Mouse (Mus musculus) liver, adult 2 months (tissue): ENCODE measurements around the gene Gm45208. TPM values are rescaled to one million over a fixed set of nuclear protein-coding genes. Genes with fewer than 3 reads are reported as not detected.

ENCODE experiments used
- DNase-seq: peaks from one replicate; pipeline ENCODE4 v3.0.0-alpha.2; 2011; ENCODE audit warnings: low read depth, low spot score; ENCODE audit errors: extremely low read depth
- H3K27ac ChIP-seq: fragments of 200-500 bp; replicated peaks from 2 replicates; pipeline ENCODE4 v1.5.1; 2012; ENCODE audit warnings: low read depth, mild to moderate bottlenecking, control low read depth, inconsistent platforms, low read length; ENCODE audit not compliant: insufficient read depth
- H3K27me3 ChIP-seq: fragments of 200-500 bp; 2 replicates; pipeline ENCODE4 v1.6.1; 2012; ENCODE audit warnings: mild to moderate bottlenecking, moderate library complexity, low read length, inconsistent platforms; ENCODE audit not compliant: control insufficient read depth, insufficient read depth
- H3K36me3 ChIP-seq: fragments of 200-500 bp; 2 replicates; pipeline ENCODE4 v1.6.1; 2012; ENCODE audit warnings: low read length, inconsistent platforms; ENCODE audit not compliant: control insufficient read depth, insufficient read depth
- H3K4me1 ChIP-seq: fragments of 200-500 bp; 2 replicates; pipeline ENCODE4 v1.6.1; 2011; ENCODE audit warnings: low read length; ENCODE audit not compliant: control insufficient read depth, insufficient read depth
- H3K4me3 ChIP-seq: fragments of 200-500 bp; 2 replicates; pipeline ENCODE4 v1.5.1; 2011; ENCODE audit warnings: low read depth, mild to moderate bottlenecking, control low read depth, low read length, moderate library complexity; ENCODE audit not compliant: insufficient read depth
- H3K79me2 ChIP-seq: fragments of 200-500 bp; 2 replicates; pipeline ENCODE4 v1.6.1; 2012; ENCODE audit warnings: inconsistent platforms, mild to moderate bottlenecking, low read length, moderate library complexity; ENCODE audit not compliant: control insufficient read depth, insufficient read depth
- H3K9ac ChIP-seq: fragments of 200-500 bp; 2 replicates; pipeline ENCODE4 v1.6.1; 2012; ENCODE audit warnings: low read depth, mild to moderate bottlenecking, control low read depth, inconsistent platforms, low read length
- CTCF ChIP-seq: fragments of 200-500 bp; IDR thresholded peaks from 2 replicates; pipeline ENCODE4 v1.5.1; 2011; ENCODE audit warnings: low read depth, low read length, control low read depth
- POLR2A ChIP-seq: fragments of 200-500 bp; IDR thresholded peaks from 2 replicates; pipeline ENCODE4 v1.6.1; 2011; ENCODE audit warnings: low read length, control low read depth; ENCODE audit not compliant: insufficient read depth; ENCODE audit errors: extremely low read depth
- whole genome bisulfite sequencing: fragments of 180-500 bp; shearing (Covaris S2); methylation state at CpG from one replicate; pipeline ENCODE4 v1.1.7; 2018; 5-methylcytosine and 5-hydroxymethylcytosine counted together
- polyA plus RNA-seq: library from polyadenylated mRNA; depleted of rRNA; stranded (reverse); fragments of >200 nt; gene quantifications from 2 replicates; pipeline ENCODE4 v1.2.3, GENCODE M21; 2012; rRNA removed
- total RNA-seq: library from RNA; depleted of rRNA; stranded (reverse); fragments of >200 nt; gene quantifications from 2 replicates; pipeline ENCODE4 v1.2.3, GENCODE M21; 2014; rRNA removed

Gm45208 gene
- total RNA-seq (1.0 TPM in 1 of 2 replicates, not detected in the other), polyA plus RNA-seq (1.5 and 1.9 TPM in 2 replicates)

DNA sequence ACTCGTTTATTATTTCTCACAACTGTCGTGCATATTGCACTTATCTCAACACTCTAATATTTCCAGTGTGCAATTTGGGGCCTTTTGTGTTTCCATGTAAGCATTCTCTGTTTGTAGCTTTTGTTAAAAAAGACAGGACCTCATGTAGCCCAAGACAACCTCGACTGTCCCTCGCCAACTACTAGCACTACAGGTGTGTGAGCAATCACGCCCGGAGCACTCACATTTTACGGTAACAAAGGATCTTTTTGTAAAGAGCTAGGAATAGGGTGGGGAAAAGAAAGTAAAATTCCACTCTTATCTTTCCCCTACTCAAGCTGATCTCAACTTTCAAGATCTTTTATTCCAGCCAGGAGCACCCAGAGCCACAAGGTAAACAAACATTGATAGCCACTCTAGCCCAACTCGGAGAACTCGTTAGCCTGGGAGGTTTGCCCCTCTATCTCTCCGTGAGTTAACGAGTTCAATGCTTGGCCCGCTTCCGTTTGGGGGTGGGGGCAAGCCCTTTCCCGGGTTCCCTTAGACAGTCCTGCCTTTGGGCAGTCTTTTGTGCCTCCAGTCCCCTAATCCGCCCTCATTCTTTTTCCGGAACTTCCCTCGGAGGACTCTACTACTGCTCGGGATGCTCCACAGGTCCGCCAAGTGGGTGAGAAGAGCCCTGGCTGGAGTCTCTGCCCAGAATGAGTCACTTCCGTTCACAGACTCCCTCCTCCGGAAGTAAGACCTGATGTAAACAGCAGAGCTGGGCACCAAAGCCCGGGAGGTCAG, at the start of gene Gm45208:
TSS of gene Gm45208 (plus strand) at position 732 of the 768 bp plus-strand sequence.
- WGBS, result 4% methylated on average over 22 of the region's 22 CpGs
- peaks cover 2% of the 10 kb centered on the region; the same call in 1 of the 2 replicates for H3K36me3 ChIP-seq
- H3K27me3 ChIP-seq, result no peaks in the 10 kb centered on the region
- peaks cover 3% of the 10 kb centered on the region; the same call in 1 of the 2 replicates for H3K79me2 ChIP-seq
- H3K4me3 ChIP-seq, result peak within 1 kb of the TSS; percentile 86
- peak within 1 kb of the TSS; percentile 98 for H3K27ac ChIP-seq
- DNase-seq, result peak; percentile 83
- peak within 1 kb of the TSS; percentile 83 for H3K9ac ChIP-seq
- no peaks in the 10 kb centered on the region for H3K4me1 ChIP-seq
- no peak for TF ChIP-seq POLR2A
- no peak for TF ChIP-seq CTCF

DNA sequence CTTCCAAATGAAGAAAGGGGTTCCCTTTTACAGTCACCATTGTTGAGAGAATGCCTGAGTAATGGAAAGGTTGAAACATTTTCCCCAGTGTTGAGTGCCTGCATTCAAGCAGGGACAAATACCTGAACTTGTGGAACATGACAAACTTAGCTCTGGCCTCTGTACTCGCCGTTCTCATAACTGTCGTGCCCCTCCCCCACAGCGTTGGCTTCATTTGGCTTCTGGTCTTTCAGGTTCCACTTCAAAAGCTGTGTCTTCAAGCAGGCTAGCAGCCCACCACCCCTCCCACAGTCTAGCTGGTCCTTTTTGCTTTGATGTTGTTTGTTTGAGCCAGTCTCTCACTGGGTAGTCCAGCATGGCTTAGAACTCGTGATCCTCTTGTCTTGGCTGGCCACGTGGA, 49.3 kb upstream of the Gm45208 start:
- Histone ChIP-seq H3K27ac (no peak overlapping the region), H3K4me3 (no peak overlapping the region), H3K4me1 (no peaks in the 10 kb centered on the region; the same call in 1 of the 2 replicates), H3K36me3 (no peaks in the 10 kb centered on the region), H3K9ac (no peak overlapping the region), H3K27me3 (no peaks in the 10 kb centered on the region), H3K79me2 (no peaks in the 10 kb centered on the region)
- DNase-seq, result no peak
- 66% methylated on average over 6 of the region's 6 CpGs for WGBS
- no peak for TF ChIP-seq CTCF
- no peak for TF ChIP-seq POLR2A

DNA sequence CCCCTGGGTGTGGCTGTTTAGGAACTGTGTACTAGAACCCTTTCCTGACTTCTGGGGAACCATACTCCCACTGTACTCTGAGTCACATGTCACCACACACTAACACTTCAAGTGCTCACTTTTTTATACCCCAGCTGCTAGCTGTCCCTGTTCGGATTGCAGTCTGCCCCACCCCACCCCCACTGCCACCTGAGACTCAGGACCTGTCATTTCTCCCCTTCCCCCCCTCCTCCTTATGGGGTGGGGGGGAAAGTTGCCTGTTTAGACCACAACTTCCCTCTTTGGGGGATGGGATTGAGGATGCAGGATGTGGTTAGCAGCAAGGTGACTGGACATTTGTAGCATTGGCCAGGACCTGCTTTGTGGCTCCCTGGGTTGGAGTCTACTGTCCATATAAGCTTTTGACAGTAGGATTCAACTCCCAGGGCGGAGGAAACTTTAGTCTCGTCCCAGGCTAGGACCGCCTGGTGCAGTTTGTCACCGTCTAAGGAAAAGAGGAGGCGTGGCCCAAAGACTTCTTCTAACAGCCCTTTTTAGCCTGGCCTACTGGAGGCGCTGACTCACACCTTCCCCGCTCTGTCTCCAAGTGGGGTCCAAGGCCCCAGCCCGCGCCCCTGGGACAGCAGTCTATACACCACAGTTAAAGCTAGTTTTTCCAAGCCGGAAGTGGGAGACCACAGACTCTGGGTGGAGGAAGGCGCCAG, 48.3 kb upstream of the Gm45208 start:
- Histone ChIP-seq H3K4me3 (no peak overlapping the region), H3K27me3 (no peaks in the 10 kb centered on the region), H3K79me2 (no peaks in the 10 kb centered on the region), H3K36me3 (no peaks in the 10 kb centered on the region), H3K4me1 (no peaks in the 10 kb centered on the region; the same call in 1 of the 2 replicates), H3K9ac (no peak overlapping the region), H3K27ac (no peak overlapping the region)
- TF ChIP-seq CTCF, result no peak
- TF ChIP-seq POLR2A, result no peak
- DNase-seq, result no peak
- WGBS, result 68% methylated on average over 12 of the region's 12 CpGs

DNA sequence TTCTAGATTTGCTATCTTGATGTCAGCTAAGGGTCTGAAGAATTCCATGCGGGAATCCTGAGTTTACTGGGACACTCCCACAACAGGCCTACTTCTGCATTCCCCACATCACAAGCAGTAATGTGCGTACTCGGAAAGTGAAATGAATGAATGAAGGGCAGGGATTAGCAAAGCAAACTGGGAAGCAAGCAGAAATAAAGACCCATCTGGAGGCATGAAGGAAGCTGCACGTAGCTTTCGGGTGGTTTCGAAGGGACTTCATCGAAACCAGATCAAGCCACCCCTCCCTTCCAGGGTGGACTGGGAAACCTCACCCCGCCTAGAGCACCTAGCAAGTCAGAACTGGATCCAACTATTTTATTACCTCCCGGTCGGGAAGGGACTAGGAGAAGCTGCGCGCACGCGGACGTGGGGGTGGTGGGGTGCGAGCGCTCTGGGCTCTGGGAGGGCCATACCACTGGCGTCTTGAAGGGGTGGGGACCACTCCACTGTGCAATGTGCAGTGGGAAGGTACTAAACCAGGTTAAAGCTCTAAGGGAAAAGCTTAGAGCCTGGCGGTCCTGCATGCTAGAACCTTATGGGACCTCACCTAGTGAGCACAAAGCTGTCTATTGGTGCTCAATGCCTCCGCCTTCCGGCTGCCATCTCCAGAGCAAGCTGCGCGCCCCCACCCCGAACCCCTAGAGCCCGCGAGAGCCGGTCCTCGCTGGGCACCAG, 47.6 kb upstream of the Gm45208 start:
- Histone ChIP-seq H3K27ac (no peak overlapping the region), H3K36me3 (no peaks in the 10 kb centered on the region), H3K4me1 (no peaks in the 10 kb centered on the region; the same call in 1 of the 2 replicates), H3K27me3 (no peaks in the 10 kb centered on the region), H3K9ac (no peak overlapping the region), H3K4me3 (no peak overlapping the region), H3K79me2 (no peaks in the 10 kb centered on the region)
- 72% methylated on average over 22 of the region's 28 CpGs for WGBS
- TF ChIP-seq POLR2A (no peak), CTCF (no peak)
- DNase-seq, result no peak

DNA sequence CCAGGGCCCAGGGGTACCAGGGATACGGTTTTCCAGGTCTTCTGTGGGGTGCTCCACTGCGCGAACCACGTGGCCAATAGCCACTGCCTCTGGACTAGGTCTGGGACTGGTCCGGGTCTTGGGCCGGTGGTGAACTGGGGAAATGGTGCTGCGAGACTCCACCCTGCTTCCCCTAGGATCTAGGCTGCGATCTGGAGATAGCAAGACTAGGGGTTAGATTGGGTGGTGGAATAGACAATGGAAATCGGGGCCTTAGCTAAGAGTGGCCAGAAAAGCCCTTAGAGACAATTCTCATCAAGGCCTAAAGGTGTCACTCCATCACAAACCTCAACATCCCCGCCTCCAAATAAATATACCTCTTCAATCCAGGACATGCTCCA, 47.1 kb upstream of the Gm45208 start:
- no peaks in the 10 kb centered on the region for H3K27me3 ChIP-seq
- no peak overlapping the region for H3K9ac ChIP-seq
- H3K27ac ChIP-seq, result no peak overlapping the region
- H3K4me3 ChIP-seq, result no peak overlapping the region
- no peaks in the 10 kb centered on the region for H3K79me2 ChIP-seq
- WGBS, result 64% methylated on average over 10 of the region's 10 CpGs
- H3K4me1 ChIP-seq, result no peaks in the 10 kb centered on the region; the same call in 1 of the 2 replicates
- DNase-seq, result no peak
- TF ChIP-seq CTCF, result no peak
- TF ChIP-seq POLR2A, result no peak
- H3K36me3 ChIP-seq, result no peaks in the 10 kb centered on the region
